Mouse (Mus musculus) cerebellum, adult (tissue): ENCODE measurements around the gene Tac2.
A peak's percentile ranks its signal among the peaks of the same experiment; 100 is the strongest.

Experiments used
- ATAC-seq: cut with Nextera tagmentation; 2 replicates; pipeline ENCODE4 v1.9.2; 2017; ENCODE audit warnings: mild to moderate bottlenecking, moderate library complexity, mixed read lengths; ENCODE audit not compliant: insufficient number of reproducible peaks, low FRiP score, low TSS enrichment

The Tac2 gene

DNA sequence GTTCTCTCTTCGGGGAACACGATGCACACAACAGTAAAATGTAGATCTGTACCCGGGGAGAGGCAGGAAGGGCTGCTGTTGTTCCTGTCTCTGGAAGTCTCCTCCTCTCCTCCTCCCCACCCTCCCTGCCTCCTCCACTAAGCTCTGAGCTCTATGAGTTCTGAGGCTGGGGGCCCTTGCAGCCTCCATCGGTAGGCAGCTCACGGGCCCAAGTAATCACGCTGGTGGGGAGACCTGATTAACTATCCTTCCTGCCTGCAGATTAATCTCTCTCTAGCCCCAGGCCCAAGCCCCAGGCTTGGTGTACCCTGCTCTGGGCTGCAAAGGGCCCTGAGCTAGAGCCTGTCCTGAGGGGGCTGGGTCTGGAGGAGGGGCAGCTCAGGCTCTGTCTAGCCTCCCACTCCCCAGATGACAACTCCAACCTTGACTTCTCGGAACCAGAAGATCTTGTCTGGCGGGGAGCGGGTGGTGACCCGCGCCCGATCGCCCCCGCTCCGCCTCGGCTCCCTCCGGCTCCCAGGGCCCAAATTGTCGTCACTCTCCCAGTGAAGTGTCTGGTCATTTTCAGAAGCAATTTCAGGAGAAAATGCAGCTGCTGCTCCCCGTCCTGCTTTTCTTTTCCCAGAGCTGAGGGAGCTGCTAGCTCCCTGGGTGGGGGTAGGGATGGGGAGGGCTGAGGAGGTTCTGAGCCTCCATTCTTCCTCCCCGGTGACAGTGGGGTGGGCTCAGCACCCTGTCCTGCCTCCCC is 2.4 kb upstream of the Tac2 start:
- no peak for ATAC-seq

DNA sequence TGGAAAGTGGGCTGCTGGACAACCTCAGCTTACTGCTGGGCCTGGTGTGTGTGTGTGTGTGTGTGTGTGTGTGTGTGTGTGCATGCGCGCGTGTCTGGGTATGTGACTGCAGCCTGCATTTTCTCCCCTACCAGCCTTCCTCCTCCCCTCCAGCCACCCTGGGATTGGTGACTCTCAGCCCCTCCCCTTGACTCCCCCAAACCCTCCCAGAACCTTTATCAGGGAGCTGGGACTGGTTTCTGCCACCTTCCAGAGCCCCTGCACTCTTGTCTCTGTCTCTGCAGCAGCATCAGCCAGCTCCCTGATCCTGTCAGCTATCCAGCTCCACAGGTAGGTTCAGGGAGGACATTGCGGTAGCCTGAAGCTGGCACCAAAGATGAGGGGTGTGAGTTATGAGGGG is 858 bp downstream of the Tac2 start:
- no peak for ATAC-seq

DNA sequence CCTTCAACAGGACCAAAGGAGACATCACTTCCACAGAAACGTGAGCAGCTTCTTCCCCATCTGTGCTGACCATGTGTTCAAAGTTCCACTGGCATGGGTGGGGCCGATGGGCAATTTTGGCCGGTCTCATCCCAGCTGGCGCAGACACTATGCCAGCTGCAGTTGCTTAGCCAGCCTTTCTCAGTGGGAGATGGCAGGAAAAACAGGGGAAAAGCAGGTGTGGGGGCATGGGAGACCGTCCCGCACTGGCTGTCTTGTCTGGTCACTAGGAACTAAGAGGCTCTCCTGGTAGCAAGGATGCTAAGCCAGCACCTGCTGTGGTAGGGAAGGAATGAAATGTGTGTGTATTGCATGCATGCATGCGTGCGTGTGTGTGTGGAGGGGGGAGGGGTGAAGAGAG is 4.2 kb downstream of the Tac2 start:
- no peak for ATAC-seq

DNA sequence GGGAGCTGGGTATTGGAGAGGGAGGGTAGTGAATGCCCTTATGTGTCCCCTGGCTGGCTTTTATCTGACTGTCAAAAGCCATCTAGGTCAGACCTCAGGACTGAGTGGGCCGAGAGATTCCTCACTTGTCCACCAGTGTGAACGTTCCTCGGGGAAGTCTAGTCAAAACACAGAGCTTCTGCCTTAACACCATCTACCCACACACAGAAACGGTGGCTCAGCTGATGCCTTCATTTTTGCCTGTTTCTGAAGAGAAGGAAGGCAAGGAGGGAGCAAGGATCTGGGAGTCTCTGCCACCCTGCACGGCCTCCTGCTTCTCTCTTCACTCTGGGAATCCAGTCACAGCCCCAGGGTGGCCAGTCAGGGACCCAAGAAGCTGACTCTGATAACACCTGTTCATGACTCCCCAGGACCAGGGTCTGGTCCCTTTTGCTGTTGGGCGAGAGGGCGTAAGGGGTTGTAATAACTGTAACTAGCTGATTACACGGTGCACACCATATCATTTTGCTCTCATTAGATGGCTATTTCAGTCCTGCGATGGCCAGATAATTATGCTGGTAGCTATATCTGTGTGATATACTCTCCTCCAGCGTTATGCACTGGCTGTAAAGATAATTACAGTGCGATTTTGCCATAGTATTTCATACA is 6.1 kb downstream of the Tac2 start:
- ATAC-seq, result no peak

DNA sequence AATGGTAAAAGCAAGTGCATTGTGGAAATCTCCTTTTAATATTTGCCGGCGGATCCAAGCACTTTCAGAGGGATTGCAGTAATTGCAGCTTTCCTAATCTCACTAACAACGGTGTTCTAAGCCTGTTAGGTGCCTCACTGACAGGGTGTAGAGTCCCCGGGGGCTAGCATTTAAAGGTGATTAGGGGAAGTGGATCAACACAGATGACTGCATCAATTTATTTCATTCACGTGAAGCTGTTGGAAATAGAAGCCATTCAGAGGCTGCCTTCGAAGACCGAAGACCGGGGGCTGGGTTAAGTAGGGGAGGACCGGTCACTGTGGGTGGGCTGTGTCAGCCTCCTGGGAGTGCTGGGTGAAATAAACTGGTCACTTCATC is 6.6 kb downstream of the Tac2 start:
- ATAC-seq, result no peak

DNA sequence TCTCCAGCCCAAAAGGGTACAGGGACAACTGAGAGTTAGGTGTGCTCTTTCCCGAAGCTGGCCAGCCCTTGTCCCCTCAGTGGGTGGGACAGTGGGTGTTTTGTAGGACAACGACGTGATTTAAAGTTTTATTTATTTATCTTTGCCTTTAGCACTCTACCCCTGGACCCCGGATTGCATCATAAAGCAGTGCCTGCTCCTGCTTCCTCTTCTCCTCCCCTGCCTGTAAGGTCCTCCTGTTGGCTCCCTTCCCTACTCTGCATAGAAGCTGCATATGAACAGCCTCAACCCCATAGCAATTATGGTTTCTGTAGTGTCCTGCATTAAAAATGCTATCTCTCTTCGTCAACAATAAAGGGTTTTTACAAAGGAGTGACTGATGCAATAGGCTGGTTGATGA is 7.1 kb downstream of the Tac2 start:
- no peak for ATAC-seq

DNA sequence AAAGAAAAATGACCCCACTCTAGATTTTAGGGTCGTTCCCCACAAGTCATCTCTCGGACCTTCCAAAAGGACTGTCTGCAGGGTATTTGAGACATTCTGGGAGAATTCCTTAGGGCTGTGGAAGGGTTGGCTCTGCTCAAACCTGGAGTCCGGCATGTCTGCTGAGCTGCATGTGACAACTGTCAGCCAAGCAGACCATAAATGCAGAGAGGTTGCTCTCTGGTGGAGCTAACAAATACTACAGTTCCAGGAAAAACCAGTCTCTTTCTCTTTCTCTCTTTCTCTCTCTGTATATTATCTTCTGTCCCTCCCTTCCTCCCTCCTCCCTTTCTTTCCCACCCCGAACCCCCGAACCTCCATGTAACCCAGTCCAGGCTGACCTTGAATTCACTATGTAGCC is 10.2 kb downstream of the Tac2 start:
- ATAC-seq, result no peak

DNA sequence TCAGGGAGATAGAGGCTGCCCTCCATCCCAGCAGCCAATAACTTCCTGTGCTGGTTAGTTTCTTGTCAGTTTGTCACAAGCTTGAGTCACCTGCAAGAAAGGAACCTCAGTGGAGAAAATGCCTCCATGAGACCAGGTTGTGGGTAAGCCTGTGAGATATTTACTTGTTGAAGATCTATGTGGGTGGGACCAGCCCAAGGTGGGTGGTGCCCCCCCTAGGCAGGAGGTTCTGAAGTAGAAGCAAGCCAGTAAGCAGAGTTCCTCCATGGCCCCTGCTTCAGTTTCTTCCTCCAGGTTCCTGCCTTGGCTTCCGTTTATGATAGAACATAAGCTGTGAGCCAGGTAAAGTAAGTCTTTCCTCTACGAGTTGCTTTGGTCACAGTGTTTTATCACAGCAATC is 12.0 kb downstream of the Tac2 start:
- no peak for ATAC-seq

DNA sequence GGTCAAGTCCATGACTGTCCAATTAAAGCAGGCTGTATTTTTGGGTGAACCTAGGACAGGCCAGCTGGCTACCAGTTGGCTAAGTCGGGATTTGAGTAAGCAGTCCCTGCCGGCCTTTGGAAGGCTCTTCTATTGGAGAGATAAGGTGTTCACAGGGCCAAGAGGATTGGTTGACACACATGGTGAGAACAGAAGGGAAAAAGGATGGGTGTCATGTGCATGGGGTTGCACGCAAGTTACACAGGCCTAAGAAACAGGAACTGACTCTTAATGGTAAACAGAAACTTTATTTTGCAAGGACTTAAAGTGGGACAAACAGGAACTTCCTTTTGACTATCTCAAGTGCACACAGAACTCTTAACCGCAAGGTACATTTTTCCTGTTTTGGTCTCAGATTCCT is 12.6 kb downstream of the Tac2 start:
- ATAC-seq, result no peak

DNA sequence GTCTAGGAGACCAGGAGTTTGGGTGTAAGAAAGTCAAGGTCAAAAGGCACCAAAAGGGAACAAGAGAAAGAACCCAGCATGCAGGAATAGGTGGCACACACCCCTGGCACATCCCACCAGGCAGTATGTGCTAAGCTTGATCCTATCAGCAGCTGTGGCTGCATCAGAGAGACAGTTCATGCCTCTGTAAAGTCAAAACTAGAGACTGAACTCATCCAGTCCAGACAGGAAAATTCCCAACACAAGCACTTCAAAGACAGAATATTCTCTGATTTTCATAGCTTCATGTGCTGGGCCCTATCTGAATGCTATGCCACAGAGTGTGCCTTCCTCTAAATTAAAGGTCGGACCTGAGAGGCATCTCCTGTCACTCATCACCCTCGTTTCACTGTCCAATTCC is 13.3 kb downstream of the Tac2 start:
- no peak for ATAC-seq

DNA sequence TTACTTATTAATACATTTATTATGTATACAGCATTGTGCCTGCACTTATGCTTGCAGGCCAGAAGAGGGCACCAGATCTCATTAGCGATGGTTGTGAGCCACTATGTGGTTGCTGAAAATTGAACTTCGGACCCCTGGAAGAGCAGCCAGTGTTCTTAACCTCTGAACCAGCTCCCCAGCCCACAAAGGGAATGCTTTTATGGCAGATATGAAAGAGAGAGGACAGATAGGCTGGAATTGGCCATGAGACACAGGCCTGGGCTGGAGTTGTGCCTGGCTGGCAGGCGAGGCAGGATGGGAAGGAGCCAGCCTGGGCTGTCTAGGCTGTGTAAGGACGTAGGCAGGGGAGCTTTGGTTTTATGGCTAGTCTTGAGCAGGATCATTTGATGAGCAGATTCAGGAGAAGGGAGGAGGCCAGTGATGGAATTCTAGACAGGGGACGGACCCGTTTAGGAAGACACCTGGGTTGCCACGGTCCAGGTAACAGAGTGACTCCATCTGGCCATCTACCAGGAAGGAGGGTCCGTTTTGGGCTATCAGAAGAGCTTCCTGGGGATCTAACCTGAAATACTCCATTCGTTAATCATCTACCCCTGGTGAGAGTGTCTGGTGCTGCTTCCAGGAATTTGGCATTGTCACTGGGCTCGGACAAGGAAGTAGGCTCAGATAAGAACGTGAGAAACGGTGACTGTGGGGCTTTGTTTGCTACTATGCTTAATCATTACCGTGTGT is 14.0 kb downstream of the Tac2 start:
- no peak for ATAC-seq

DNA sequence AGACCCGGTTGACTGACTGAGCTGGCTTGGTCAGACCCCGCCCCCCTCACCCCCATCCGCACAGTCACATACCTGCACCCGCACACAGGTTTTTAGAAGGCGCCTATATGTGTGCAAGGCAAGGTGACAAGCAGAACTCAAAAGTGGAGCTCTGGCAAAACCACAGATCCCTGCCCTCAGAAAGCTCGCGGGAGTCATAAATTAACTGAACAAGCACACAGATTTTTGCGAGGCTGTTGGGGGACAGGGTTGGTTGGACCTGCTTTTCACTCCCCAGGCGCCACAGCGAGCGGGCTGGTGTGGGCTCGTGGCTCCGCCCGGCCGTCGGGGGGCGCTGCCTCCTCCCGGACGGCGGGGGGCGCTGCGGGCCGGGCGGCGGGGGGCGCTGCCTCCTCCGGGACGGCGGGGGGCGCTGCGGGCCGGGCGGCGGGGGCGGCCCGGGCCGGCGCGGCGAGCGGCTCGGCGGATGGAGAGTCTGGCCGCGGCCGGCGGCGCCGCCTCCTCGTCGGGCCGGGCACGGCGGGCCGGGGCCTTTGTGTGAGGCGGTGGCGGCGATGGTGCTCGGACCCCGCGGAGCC is 14.9 kb downstream of the Tac2 start, which contains the start of gene Zbtb39:
Gene Zbtb39 (plus strand): TSS at position 456 of the 578 bp plus-strand sequence.
- ATAC-seq, result peak; percentile 51

DNA sequence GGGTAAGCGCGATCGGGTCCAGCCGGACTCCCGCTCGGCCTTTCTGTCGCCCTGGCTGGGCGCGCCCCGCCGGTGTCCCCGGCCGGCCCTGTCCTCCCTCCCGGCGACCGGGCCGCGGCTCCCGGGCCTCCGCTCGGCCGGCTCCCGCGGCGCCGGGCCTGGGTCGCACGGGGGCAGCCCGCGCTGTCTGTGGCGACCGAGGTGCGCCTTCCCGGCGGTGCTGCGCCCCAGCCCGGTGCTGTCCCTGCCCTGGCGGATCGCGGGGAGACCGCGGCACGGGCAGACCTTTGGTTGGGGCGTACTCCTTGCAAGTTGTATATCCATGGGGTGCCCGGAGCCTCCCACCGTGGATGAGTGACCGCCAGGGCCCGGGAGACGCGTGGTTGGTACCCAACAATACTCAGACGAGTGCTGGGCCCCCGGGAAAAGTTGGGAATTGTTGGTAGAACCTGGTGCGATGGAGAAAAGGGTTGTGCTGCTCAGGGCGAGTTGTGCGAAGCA is 15.4 kb downstream of the Tac2 start:
- ATAC-seq, result peak; percentile 40; the same call in 1 of the 2 replicates

DNA sequence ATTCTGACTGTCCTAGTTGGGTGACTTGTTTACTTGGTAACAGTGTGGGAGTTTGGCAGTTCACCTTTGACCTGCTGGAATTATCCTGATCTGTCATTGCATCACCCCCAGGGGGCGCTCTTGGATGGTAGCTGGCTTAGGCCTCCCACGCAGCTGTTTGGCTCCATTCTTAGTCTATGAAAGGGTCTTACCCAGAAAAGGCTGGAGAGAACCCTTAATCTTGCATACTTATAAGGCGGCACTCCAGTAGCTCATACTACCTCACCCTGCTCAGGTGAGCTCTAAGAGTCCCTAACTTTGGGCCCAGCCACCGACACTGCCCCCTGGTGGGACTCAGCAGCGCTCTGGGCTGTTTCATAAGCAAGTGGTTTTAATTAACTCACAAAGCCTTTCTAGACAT is 20.4 kb downstream of the Tac2 start:
- ATAC-seq, result no peak

DNA sequence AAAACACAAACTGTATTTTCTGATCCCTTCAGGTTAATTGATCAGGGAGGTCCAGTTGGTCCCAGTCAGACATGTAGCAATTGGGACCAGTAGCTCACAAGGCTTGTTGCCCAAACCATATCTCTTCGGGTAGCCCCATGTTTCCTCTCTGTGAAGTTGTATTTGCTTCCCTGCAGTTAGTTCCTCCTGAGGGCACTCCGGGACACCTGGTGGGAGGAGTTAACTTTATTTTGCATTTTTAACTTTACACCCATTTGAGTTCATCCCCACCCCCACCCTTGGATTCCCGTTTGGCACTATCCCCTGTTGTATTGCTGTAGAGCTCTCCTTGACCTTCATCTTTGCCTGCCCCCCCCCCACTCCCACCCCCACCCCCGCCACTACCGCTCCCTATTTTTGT is 21.6 kb downstream of the Tac2 start:
- no peak for ATAC-seq

DNA sequence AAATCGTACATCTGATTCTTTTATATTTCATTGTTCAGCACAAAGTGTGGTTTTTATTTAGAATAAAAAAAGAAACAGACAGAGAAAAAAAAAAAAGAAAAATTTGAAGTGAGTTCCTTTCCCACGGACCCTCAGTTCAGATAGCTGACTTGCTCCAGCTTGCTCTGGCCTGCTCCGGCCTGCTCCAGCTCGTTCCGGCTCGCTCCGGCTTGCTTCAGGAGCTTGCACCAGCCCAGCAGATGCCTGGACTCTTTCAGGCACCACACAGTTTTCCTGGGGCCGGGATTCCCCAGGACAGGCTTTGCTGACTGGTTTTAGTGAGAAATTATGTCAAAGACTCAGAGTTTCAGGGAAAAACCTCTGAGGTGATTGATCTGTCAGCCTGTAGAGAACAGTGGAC is 23.0 kb downstream of the Tac2 start:
- no peak for ATAC-seq

DNA sequence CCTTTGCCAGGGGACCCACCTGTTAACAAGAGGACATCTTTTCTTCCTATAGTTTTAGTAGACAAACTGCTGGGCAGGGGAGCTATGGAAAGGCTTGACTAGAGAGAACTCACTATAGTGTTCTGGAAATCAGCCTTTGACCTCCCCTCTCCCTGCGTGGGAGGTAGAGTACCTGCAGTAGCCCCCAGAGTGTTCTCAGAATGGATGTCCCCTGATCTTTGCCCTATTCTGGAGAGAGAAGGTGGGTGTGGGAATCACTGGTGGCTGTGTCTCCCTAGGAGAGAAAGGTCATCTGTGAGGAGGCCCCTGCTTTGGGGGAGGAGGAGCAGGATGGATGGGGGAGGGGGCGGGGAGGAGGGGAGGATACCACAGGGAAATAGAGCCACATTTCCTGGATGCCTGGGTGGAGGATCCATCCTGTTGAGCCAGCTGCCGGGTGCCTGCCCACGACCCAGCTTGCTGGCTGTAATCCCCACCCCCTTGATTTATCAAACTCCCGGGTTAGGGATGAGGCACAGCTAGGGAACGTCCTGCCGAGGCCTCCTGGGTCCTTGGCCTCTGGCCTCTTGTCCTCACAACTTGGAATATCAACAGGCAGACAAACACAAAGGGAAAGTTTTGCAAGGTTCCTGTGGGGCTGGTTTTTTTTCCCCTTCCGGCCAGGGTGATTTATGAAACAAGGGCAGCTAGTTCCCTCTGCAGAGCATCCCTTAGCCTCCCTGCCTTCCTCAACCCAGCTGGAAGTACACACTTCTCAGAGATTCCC is 24.8 kb downstream of the Tac2 start:
- ATAC-seq, result no peak

DNA sequence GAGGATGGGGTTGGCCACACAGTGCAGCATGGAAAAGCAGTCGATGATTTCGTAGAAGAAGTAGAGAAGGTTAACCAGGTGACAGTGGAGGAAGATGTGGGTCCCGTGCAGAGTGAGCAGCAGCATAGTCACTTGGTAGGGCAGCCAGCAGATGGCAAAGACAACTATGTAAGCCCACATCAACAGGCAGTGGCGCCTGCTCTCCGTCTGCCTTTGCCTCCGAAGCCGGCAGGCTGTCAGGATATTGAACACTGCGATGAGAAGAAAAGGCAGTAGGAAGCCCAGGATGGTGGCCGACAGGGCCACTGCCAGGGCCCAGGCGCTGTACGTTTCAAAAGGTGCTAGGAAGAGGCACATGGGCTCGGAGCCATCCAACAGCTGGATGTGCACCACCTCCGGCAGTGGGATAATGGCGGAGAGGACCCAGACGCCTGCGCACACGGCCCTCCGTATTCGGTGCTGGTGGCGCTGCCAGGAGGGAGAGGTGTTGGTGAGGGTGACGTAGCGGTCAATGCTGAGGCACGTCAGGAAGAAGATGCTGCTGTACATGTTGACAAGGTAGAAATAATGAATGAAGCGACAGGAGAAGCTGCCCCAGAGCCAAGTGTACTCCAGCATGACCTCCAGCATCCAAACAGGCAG is 26.0 kb downstream of the Tac2 start:
- ATAC-seq, result no peak

DNA sequence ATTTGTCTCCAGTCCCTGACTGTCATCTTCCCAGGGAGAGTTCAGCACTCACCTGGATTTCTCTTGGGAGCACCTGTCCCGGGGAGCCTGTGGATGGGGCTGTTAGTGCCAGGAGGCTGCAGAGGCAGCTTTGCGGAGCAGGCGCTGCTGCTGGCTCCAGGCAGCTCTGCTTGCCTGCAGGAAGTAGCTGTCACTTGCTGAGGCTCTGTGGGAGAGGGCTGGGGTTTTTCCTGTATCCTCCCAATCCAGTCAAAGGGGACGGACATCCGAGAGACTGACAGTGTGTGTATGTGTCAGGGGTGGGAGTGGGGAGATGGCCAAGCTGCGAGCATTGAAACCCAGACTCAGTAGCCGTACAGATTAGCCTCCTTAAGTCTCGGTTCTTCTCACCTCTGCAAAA is 27.3 kb downstream of the Tac2 start, which contains the start of gene Gpr182:
Gene Gpr182 (minus strand): TSS at position 185 of the 400 bp plus-strand sequence.
- no peak for ATAC-seq
